Mouse (Mus musculus): Measurements from ENCODE around the gene Olfr1226. TPM values are rescaled to one million over a fixed set of nuclear protein-coding genes. Genes with fewer than 3 reads are reported as not detected.
"Not testable (repeated sequence)": the region's sequence is repeated elsewhere in the genome, so short reads cannot be mapped to it uniquely, and the experiment has no call there.

The Olfr1226 gene
- not detected in 2 replicates for polyA plus RNA-seq (2016; fragmentation: Nextera tagmentation; extraction: Ambion mirVana)

GRCm38 (mm10) chr2:89199948-89200347 lies at the start of gene Olfr1226:
Gene Olfr1226 (minus strand): TSS chr2:89200048.
- Histone ChIP-seq H3K4me1 (no peaks in the 10 kb centered on the region), H3K4me3 (no peak within 1 kb of the TSS), H3K27me3 (ENCODE audit: low read depth, poor library complexity, severe bottlenecking) (no peaks in the 10 kb centered on the region), H3K36me3 (no peaks in the 10 kb centered on the region), H3K27ac (no peak within 1 kb of the TSS), H3K9me3 (replicated peaks) (no peaks in the 10 kb centered on the region)
- DNase-seq (ENCODE audit: low spot score): no peak
- 69% methylated on average over 2 of the region's 2 CpGs for WGBS

GRCm38 (mm10) chr2:89196325-89196982 lies 3.4 kb downstream of the Olfr1226 start:
- H3K27me3 ChIP-seq (ENCODE audit: low read depth, poor library complexity, severe bottlenecking): no peaks in the 10 kb centered on the region
- no peak overlapping the region for H3K27ac ChIP-seq
- H3K36me3 ChIP-seq: no peaks in the 10 kb centered on the region
- no peaks in the 10 kb centered on the region for H3K9me3 ChIP-seq (replicated peaks)
- no peaks in the 10 kb centered on the region for H3K4me1 ChIP-seq
- H3K4me3 ChIP-seq: no peak overlapping the region
- 88% methylated on average over 3 of the region's 3 CpGs for WGBS
- DNase-seq (ENCODE audit: low spot score): no peak

DNA sequence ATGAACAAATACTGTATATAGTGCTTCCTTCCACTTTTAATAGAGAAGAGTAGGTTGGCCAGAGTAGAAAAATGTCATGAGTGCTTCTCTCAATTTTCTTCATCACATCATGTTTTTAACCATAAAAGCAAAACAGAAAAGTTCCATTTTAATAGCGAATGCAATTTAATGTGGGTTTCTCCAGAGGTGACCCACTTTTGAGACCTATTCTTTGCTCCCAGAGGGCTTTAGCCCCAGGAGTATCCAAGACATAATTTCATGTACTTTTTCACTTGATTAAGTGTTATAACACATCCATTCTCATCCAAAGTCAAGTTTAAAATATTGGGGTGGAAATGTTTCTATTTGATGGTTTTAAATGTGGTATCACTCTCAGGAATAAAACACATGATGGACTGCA lies 25.3 kb downstream of the Olfr1226 start, which contains the start of gene Olfr1225:
Olfr1225 (minus strand) TSS at position 101 of the 400 bp plus-strand sequence.
- Histone ChIP-seq H3K4me1 (no peaks in the 10 kb centered on the region), H3K36me3 (no peaks in the 10 kb centered on the region), H3K27ac (no peak within 1 kb of the TSS), H3K27me3 (ENCODE audit: low read depth, poor library complexity, severe bottlenecking) (no peaks in the 10 kb centered on the region), H3K4me3 (no peak within 1 kb of the TSS), H3K9me3 (replicated peaks) (no peaks in the 10 kb centered on the region)
- 82% methylated on average over 1 of the region's 1 CpGs for WGBS
- no peak for DNase-seq (ENCODE audit: low spot score)

GRCm38 (mm10) chr2:89164711-89165110 lies 35.1 kb downstream of the Olfr1226 start:
- not testable (repeated sequence) for H3K27me3 ChIP-seq (ENCODE audit: low read depth, poor library complexity, severe bottlenecking); H3K36me3 ChIP-seq; H3K9me3 ChIP-seq (replicated peaks); H3K27ac ChIP-seq; H3K4me1 ChIP-seq; H3K4me3 ChIP-seq; DNase-seq (ENCODE audit: low spot score)
- 93% methylated on average over 4 of the region's 4 CpGs for WGBS

GRCm38 (mm10) chr2:89163991-89164390 lies 35.9 kb downstream of the Olfr1226 start, which contains the start of gene Olfr1224-ps1:
Gene Olfr1224-ps1 (minus strand): TSS chr2:89164091.
- not testable (repeated sequence) for H3K36me3 ChIP-seq; DNase-seq (ENCODE audit: low spot score); H3K4me3 ChIP-seq; H3K27me3 ChIP-seq (ENCODE audit: low read depth, poor library complexity, severe bottlenecking); H3K4me1 ChIP-seq; H3K27ac ChIP-seq; H3K9me3 ChIP-seq (replicated peaks)
- WGBS: 94% methylated on average over 8 of the region's 8 CpGs

GRCm38 (mm10) chr2:89151460-89151859 lies 48.4 kb downstream of the Olfr1226 start, which contains the start of gene Olfr1223:
Gene Olfr1223 (minus strand): TSS chr2:89151560.
- Histone ChIP-seq H3K27ac (no peak within 1 kb of the TSS), H3K4me1 (no peaks in the 10 kb centered on the region), H3K9me3 (replicated peaks) (no peaks in the 10 kb centered on the region), H3K36me3 (no peaks in the 10 kb centered on the region), H3K4me3 (no peak within 1 kb of the TSS), H3K27me3 (ENCODE audit: low read depth, poor library complexity, severe bottlenecking) (no peaks in the 10 kb centered on the region)
- DNase-seq (ENCODE audit: low spot score): no peak
- WGBS: 88% methylated on average over 1 of the region's 1 CpGs

Other genes with a start within 250 kb of the Olfr1226 start
- not detected in 2 replicates for gene Olfr1212, start 246.1 kb downstream of the Olfr1226 start, polyA plus RNA-seq (2016; fragmentation: Nextera tagmentation; extraction: Ambion mirVana)
- not detected in 2 replicates for gene Gm13762, start 219.8 kb downstream of the Olfr1226 start, polyA plus RNA-seq (2016; fragmentation: Nextera tagmentation; extraction: Ambion mirVana)
- gene Olfr1214, start 207.4 kb downstream of the Olfr1226 start, polyA plus RNA-seq (2016; fragmentation: Nextera tagmentation; extraction: Ambion mirVana): not detected in 2 replicates
- gene Olfr1215, start 193.1 kb downstream of the Olfr1226 start, polyA plus RNA-seq (2016; fragmentation: Nextera tagmentation; extraction: Ambion mirVana): not detected in 2 replicates
- not detected in 2 replicates for gene Olfr1216, start 181.7 kb downstream of the Olfr1226 start, polyA plus RNA-seq (2016; fragmentation: Nextera tagmentation; extraction: Ambion mirVana)
- gene Olfr1217, start 168.0 kb downstream of the Olfr1226 start, polyA plus RNA-seq (2016; fragmentation: Nextera tagmentation; extraction: Ambion mirVana): not detected in 2 replicates
- gene Olfr1218, start 138.9 kb downstream of the Olfr1226 start, polyA plus RNA-seq (2016; fragmentation: Nextera tagmentation; extraction: Ambion mirVana): not detected in 2 replicates
- gene Olfr1219, start 116.5 kb downstream of the Olfr1226 start, polyA plus RNA-seq (2016; fragmentation: Nextera tagmentation; extraction: Ambion mirVana): not detected in 2 replicates
- not detected in 2 replicates for gene Olfr1220, start 93.2 kb downstream of the Olfr1226 start, polyA plus RNA-seq (2016; fragmentation: Nextera tagmentation; extraction: Ambion mirVana)
- gene Olfr1221, start 82.8 kb downstream of the Olfr1226 start, polyA plus RNA-seq (2016; fragmentation: Nextera tagmentation; extraction: Ambion mirVana): not detected in 2 replicates
- not detected in 2 replicates for gene Olfr1222, start 67.0 kb downstream of the Olfr1226 start, polyA plus RNA-seq (2016; fragmentation: Nextera tagmentation; extraction: Ambion mirVana)
- not detected in 2 replicates for gene Olfr1223, start 48.5 kb downstream of the Olfr1226 start, polyA plus RNA-seq (2016; fragmentation: Nextera tagmentation; extraction: Ambion mirVana)
- not detected in 2 replicates for gene Olfr1224-ps1, start 36.0 kb downstream of the Olfr1226 start, polyA plus RNA-seq (2016; fragmentation: Nextera tagmentation; extraction: Ambion mirVana)
- gene Olfr1225, start 25.4 kb downstream of the Olfr1226 start, polyA plus RNA-seq (2016; fragmentation: Nextera tagmentation; extraction: Ambion mirVana): not detected in 2 replicates
- gene Olfr1228, start 54.0 kb upstream of the Olfr1226 start, polyA plus RNA-seq (2016; fragmentation: Nextera tagmentation; extraction: Ambion mirVana): not detected in 2 replicates
- not detected in 2 replicates for gene Olfr1229, start 88.0 kb upstream of the Olfr1226 start, polyA plus RNA-seq (2016; fragmentation: Nextera tagmentation; extraction: Ambion mirVana)
- not detected in 2 replicates for gene Olfr1230, start 97.2 kb upstream of the Olfr1226 start, polyA plus RNA-seq (2016; fragmentation: Nextera tagmentation; extraction: Ambion mirVana)
- gene Olfr1231, start 107.0 kb upstream of the Olfr1226 start, polyA plus RNA-seq (2016; fragmentation: Nextera tagmentation; extraction: Ambion mirVana): not detected in 2 replicates
- not detected in 2 replicates for gene Olfr1232, start 129.6 kb upstream of the Olfr1226 start, polyA plus RNA-seq (2016; fragmentation: Nextera tagmentation; extraction: Ambion mirVana)
- gene Olfr1233, start 142.3 kb upstream of the Olfr1226 start, polyA plus RNA-seq (2016; fragmentation: Nextera tagmentation; extraction: Ambion mirVana): not detected in 2 replicates
- not detected in 2 replicates for gene Olfr1234, start 164.8 kb upstream of the Olfr1226 start, polyA plus RNA-seq (2016; fragmentation: Nextera tagmentation; extraction: Ambion mirVana)
- gene Olfr1238, start 209.6 kb upstream of the Olfr1226 start, polyA plus RNA-seq (2016; fragmentation: Nextera tagmentation; extraction: Ambion mirVana): not detected in 2 replicates
- gene Olfr1239, start 220.4 kb upstream of the Olfr1226 start, polyA plus RNA-seq (2016; fragmentation: Nextera tagmentation; extraction: Ambion mirVana): not detected in 2 replicates
- gene Olfr1240, start 243.0 kb upstream of the Olfr1226 start, polyA plus RNA-seq (2016; fragmentation: Nextera tagmentation; extraction: Ambion mirVana): not detected in 2 replicates

All from limb, embryonic 10.5 days (tissue).